Mouse (Mus musculus) erythroid progenitor cell, adult 5-6 weeks (primary cell): Measurements from ENCODE around the gene Olfr851. TPM values are rescaled to one million over a fixed set of nuclear protein-coding genes. Genes with fewer than 3 reads are reported as not detected.

Experiments used
- ATAC-seq: replicated peaks from 2 replicates; pipeline ENCODE4 v1.8.0; 2016; ENCODE audit warnings: moderate number of reproducible peaks, mild to moderate bottlenecking, moderate TSS enrichment, inconsistent platforms; ENCODE audit not compliant: poor library complexity, low FRiP score, severe bottlenecking
- total RNA-seq, 2 experiments: library from RNA; stranded (forward) in 1 of 2; stranded (reverse) in 1 of 2; fragments of 150-400 nt in 1 of 2; fragments of 186-747, 209-891 nt in 1 of 2; gene quantifications; 2 replicates each; pipeline versions ENCODE4 v1.2.3 to v1.2.4; 2015 to 2017; ENCODE audit warnings: low replicate concordance in 2 of 2

Olfr851 gene
- total RNA-seq (2015; ENCODE audit: low replicate concordance) (not detected in 2 replicates), total RNA-seq (2017; ENCODE audit: low replicate concordance) (not detected in 2 replicates)

DNA sequence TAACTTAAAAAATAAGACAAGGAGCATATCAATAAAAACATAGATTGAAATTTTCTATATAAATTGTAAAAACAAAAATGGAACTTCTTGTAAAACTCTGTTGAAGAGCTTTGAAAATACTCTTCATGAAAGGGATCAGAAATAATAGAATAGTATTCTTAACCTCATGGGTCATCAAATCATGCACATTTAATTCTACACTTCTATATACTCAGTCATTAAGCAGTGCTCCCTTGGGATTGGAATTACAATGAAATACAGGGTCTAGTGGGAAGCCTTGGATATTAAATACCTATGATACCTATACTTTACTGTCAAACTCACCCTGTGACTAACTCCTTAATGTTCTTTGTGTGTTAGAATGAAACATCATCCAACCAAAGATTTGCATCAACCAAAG is at the start of gene Olfr851:
Gene Olfr851, plus strand, starts transcription at position 301 of the 400 bp plus-strand sequence.
- no peak for ATAC-seq

GRCm38 (mm10) chr9:19478148-19478547 is 14.9 kb upstream of the Olfr851 start, which contains the start of gene Olfr850:
Gene Olfr850, minus strand, starts transcription at chr9:19478248.
- no peak for ATAC-seq

GRCm38 (mm10) chr9:19540976-19541375 is 47.9 kb downstream of the Olfr851 start, which contains the start of gene Olfr853:
Gene Olfr853, minus strand, starts transcription at chr9:19541076.
- no peak for ATAC-seq

Other genes with a start within 250 kb of the Olfr851 start
- gene Olfr843, start 241.3 kb upstream of the Olfr851 start, total RNA-seq (2015; ENCODE audit: low replicate concordance) = not detected in 2 replicates
- not detected in 2 replicates for gene Olfr843, start 241.3 kb upstream of the Olfr851 start, total RNA-seq (2017; ENCODE audit: low replicate concordance)
- not detected in 2 replicates for gene Olfr844, start 176.9 kb upstream of the Olfr851 start, total RNA-seq (2015; ENCODE audit: low replicate concordance)
- gene Olfr844, start 176.9 kb upstream of the Olfr851 start, total RNA-seq (2017; ENCODE audit: low replicate concordance) = not detected in 2 replicates
- not detected in 2 replicates for gene Olfr845, start 156.8 kb upstream of the Olfr851 start, total RNA-seq (2015; ENCODE audit: low replicate concordance)
- not detected in 2 replicates for gene Olfr845, start 156.8 kb upstream of the Olfr851 start, total RNA-seq (2017; ENCODE audit: low replicate concordance)
- not detected in 2 replicates for gene Olfr846, start 129.3 kb upstream of the Olfr851 start, total RNA-seq (2015; ENCODE audit: low replicate concordance)
- gene Olfr846, start 129.3 kb upstream of the Olfr851 start, total RNA-seq (2017; ENCODE audit: low replicate concordance) = not detected in 2 replicates
- gene Olfr847, start 114.6 kb upstream of the Olfr851 start, total RNA-seq (2015; ENCODE audit: low replicate concordance) = not detected in 2 replicates
- not detected in 2 replicates for gene Olfr847, start 114.6 kb upstream of the Olfr851 start, total RNA-seq (2017; ENCODE audit: low replicate concordance)
- gene Olfr849, start 53.0 kb upstream of the Olfr851 start, total RNA-seq (2015; ENCODE audit: low replicate concordance) = not detected in 2 replicates
- not detected in 2 replicates for gene Olfr849, start 53.0 kb upstream of the Olfr851 start, total RNA-seq (2017; ENCODE audit: low replicate concordance)
- not detected in 2 replicates for gene Olfr850, start 15.0 kb upstream of the Olfr851 start, total RNA-seq (2015; ENCODE audit: low replicate concordance)
- gene Olfr850, start 15.0 kb upstream of the Olfr851 start, total RNA-seq (2017; ENCODE audit: low replicate concordance) = not detected in 2 replicates
- not detected in 2 replicates for gene Olfr853, start 47.8 kb downstream of the Olfr851 start, total RNA-seq (2015; ENCODE audit: low replicate concordance)
- not detected in 2 replicates for gene Olfr853, start 47.8 kb downstream of the Olfr851 start, total RNA-seq (2017; ENCODE audit: low replicate concordance)
- gene Olfr854, start 74.1 kb downstream of the Olfr851 start, total RNA-seq (2015; ENCODE audit: low replicate concordance) = not detected in 2 replicates
- gene Olfr854, start 74.1 kb downstream of the Olfr851 start, total RNA-seq (2017; ENCODE audit: low replicate concordance) = not detected in 2 replicates
- gene Olfr855, start 89.3 kb downstream of the Olfr851 start, total RNA-seq (2015; ENCODE audit: low replicate concordance) = not detected in 2 replicates
- not detected in 2 replicates for gene Olfr855, start 89.3 kb downstream of the Olfr851 start, total RNA-seq (2017; ENCODE audit: low replicate concordance)
- 5.8 and 7.5 TPM in 2 replicates for gene Zfp317, start 128.8 kb downstream of the Olfr851 start, total RNA-seq (2015; ENCODE audit: low replicate concordance)
- 4.3 and 11.3 TPM in 2 replicates for gene Zfp317, start 128.8 kb downstream of the Olfr851 start, total RNA-seq (2017; ENCODE audit: low replicate concordance)
- not detected in 2 replicates for gene Olfr857, start 216.1 kb downstream of the Olfr851 start, total RNA-seq (2015; ENCODE audit: low replicate concordance)
- not detected in 2 replicates for gene Olfr857, start 216.1 kb downstream of the Olfr851 start, total RNA-seq (2017; ENCODE audit: low replicate concordance)